9 mouse cellular contexts compared by ENCODE assay signal in genomic region chr1:165302455-165303208, GRCm38 (mm10). TPM values are rescaled to one million over a fixed set of nuclear protein-coding genes. Genes with fewer than 3 reads are reported as not detected.
DNase-seq lines count a peak whose midpoint lies in the region; ATAC-seq and TF ChIP-seq lines count a peak whose summit lies in the region.
"Had no signal": no experiment of that assay in that cellular context is flagged by ENCODE, and none has a peak within 500 bp of the region (broad histone marks: within the 10 kb centered on the region; RNA-seq: fewer than 3 reads in every experiment).

No protein-coding gene starts in this region.

- intact Hi-C loops in gastrocnemius, adult 2 months (cut with DNase I): no loop called here

- no peak overlapping the region for H3K9ac ChIP-seq in embryonic facial prominence, embryonic 12.5 days
- H3K9ac ChIP-seq in kidney, embryonic 15.5 days: no peak overlapping the region
- H3K9ac ChIP-seq in neural tube, embryonic 15.5 days (replicated peaks): no peak overlapping the region
- H3K9ac ChIP-seq: liver, embryonic 14.5 days had no signal

- no peaks in the 10 kb centered on the region for H3K27me3 ChIP-seq in embryonic facial prominence, embryonic 12.5 days
- no peaks in the 10 kb centered on the region for H3K27me3 ChIP-seq in embryonic facial prominence, embryonic 10.5 days (replicated peaks; ENCODE audit: low read depth, poor library complexity, severe bottlenecking)
- no peaks in the 10 kb centered on the region for H3K27me3 ChIP-seq in kidney, embryonic 15.5 days
- no peaks in the 10 kb centered on the region for H3K27me3 ChIP-seq in neural tube, embryonic 15.5 days (replicated peaks)

- H3K27ac ChIP-seq in embryonic facial prominence, embryonic 12.5 days: 0 out of 2 replicates have a peak overlapping the region, but pooled peaks have one; percentile 43
- no peak overlapping the region for H3K27ac ChIP-seq in embryonic facial prominence, embryonic 10.5 days (replicated peaks)
- H3K27ac ChIP-seq in kidney, embryonic 15.5 days: peak overlapping the region; percentile 28
- 0 out of 2 replicates have a peak overlapping the region, but pooled peaks have one; percentile 6 for H3K27ac ChIP-seq in neural tube, embryonic 15.5 days (replicated peaks)
- H3K27ac ChIP-seq in gastrocnemius, adult 2 months: no peak overlapping the region
- H3K27ac ChIP-seq: liver, embryonic 14.5 days had no signal

- WGBS in embryonic facial prominence, embryonic 12.5 days: 78% methylated on average over 13 of the region's 13 CpGs
- WGBS in embryonic facial prominence, embryonic 10.5 days: 86% methylated on average over 13 of the region's 13 CpGs
- 76% methylated on average over 13 of the region's 13 CpGs for WGBS in kidney, embryonic 15.5 days
- 67% methylated on average over 13 of the region's 13 CpGs for WGBS in neural tube, embryonic 15.5 days

- H3K9me3 ChIP-seq in embryonic facial prominence, embryonic 12.5 days: no peaks in the 10 kb centered on the region
- H3K9me3 ChIP-seq in embryonic facial prominence, embryonic 10.5 days: no peaks in the 10 kb centered on the region
- no peaks in the 10 kb centered on the region for H3K9me3 ChIP-seq in kidney, embryonic 15.5 days (replicated peaks)
- H3K9me3 ChIP-seq in neural tube, embryonic 15.5 days (replicated peaks): no peaks in the 10 kb centered on the region

- no peak overlapping the region for H3K4me3 ChIP-seq in embryonic facial prominence, embryonic 12.5 days
- no peak overlapping the region for H3K4me3 ChIP-seq in embryonic facial prominence, embryonic 10.5 days
- no peak overlapping the region for H3K4me3 ChIP-seq in kidney, embryonic 15.5 days (replicated peaks)
- H3K4me3 ChIP-seq in neural tube, embryonic 15.5 days (replicated peaks): no peak overlapping the region
- no peak overlapping the region for H3K4me3 ChIP-seq in gastrocnemius, adult 2 months

- no peak for DNase-seq in embryonic facial prominence, embryonic 10.5 days (ENCODE audit: low spot score)
- peak; percentile 89 for DNase-seq in Muller cell, postnatal 12 days (ENCODE audit: inconsistent ontology term)
- DNase-seq in heart, adult 9 months (ENCODE audit: low spot score in 2 of 2): peak; percentile 15 to 22
- DNase-seq in gastrocnemius, adult 2 months: no peak
- no peak for DNase-seq in cerebellum, adult 18-20 months

- no peak overlapping the region for H3K4me2 ChIP-seq in embryonic facial prominence, embryonic 12.5 days (replicated peaks)
- no peak overlapping the region for H3K4me2 ChIP-seq in kidney, embryonic 15.5 days
- H3K4me2 ChIP-seq in neural tube, embryonic 15.5 days: no peak overlapping the region

- TF ChIP-seq CTCF in gastrocnemius, adult 2 months (IDR thresholded peaks at IDR 0.05): no peak

- H3K36me3 ChIP-seq in embryonic facial prominence, embryonic 12.5 days: peaks cover 12% of the 10 kb centered on the region; the same call in 1 of the 2 replicates
- H3K36me3 ChIP-seq in embryonic facial prominence, embryonic 10.5 days (replicated peaks): peaks cover 18% of the 10 kb centered on the region
- H3K36me3 ChIP-seq in kidney, embryonic 15.5 days: peaks cover 15% of the 10 kb centered on the region
- peaks cover 17% of the 10 kb centered on the region for H3K36me3 ChIP-seq in neural tube, embryonic 15.5 days

- H3K4me1 ChIP-seq in embryonic facial prominence, embryonic 12.5 days: peaks cover 4% of the 10 kb centered on the region; the same call in 1 of the 2 replicates
- H3K4me1 ChIP-seq in embryonic facial prominence, embryonic 10.5 days: no peaks in the 10 kb centered on the region
- H3K4me1 ChIP-seq in kidney, embryonic 15.5 days: peaks cover 9% of the 10 kb centered on the region; the same call in 1 of the 2 replicates
- peaks cover 9% of the 10 kb centered on the region for H3K4me1 ChIP-seq in neural tube, embryonic 15.5 days

- peak; percentile 60; the same call in 1 of the 2 replicates for ATAC-seq in embryonic facial prominence, embryonic 12.5 days (ENCODE audit: insufficient number of reproducible peaks, insufficient read depth, low FRiP score, low TSS enrichment)
- ATAC-seq in kidney, embryonic 15.5 days (replicated peaks; ENCODE audit: low FRiP score): peak; percentile 78
- peak; percentile 72; the same call in 1 of the 2 replicates for ATAC-seq in neural tube, embryonic 15.5 days (ENCODE audit: low FRiP score)

RNA-seq across cellular contexts. Expression of gene Gpr161, which starts 7.0 kb away (rescaled TPM):
- 2.3 and 2.4 TPM in 2 replicates for polyA plus RNA-seq in embryonic facial prominence, embryonic 12.5 days (2016; fragmentation: Nextera tagmentation; extraction: Ambion mirVana)
- 1.7 TPM in 2 replicates for polyA plus RNA-seq in embryonic facial prominence, embryonic 10.5 days (2016; fragmentation: Nextera tagmentation; extraction: Ambion mirVana)
- 1.2 and 1.5 TPM in 2 replicates for polyA plus RNA-seq in kidney, embryonic 15.5 days (2015; fragmentation: Nextera tagmentation; extraction: Ambion mirVana)
- 2.3 and 2.6 TPM in 2 replicates for polyA plus RNA-seq in neural tube, embryonic 15.5 days (2015; fragmentation: Nextera tagmentation; extraction: Ambion mirVana)
- total RNA-seq in gastrocnemius, adult 2 months (2021): 1 to 10 TPM; 1.0 to 1.3 TPM

Comparison
In these comparisons a context has a peak if more than half of its experiments do, and no peak if none do; other contexts are left out.
1. H3K27ac ChIP-seq: peak in embryonic facial prominence, embryonic 12.5 days (single experiment), kidney, embryonic 15.5 days (single experiment) and neural tube, embryonic 15.5 days (single experiment); none in embryonic facial prominence, embryonic 10.5 days (single experiment) and gastrocnemius, adult 2 months (single experiment).
2. DNase-seq: peak in Muller cell, postnatal 12 days (single experiment) and heart, adult 9 months (2 of 2); none in embryonic facial prominence, embryonic 10.5 days (single experiment), gastrocnemius, adult 2 months (single experiment) and cerebellum, adult 18-20 months (0 of 2).
3. Peak in every context shown above with its lines, with median percentiles within 50 percentile points of each other: ATAC-seq.